Mouse (Mus musculus) liver, embryonic 14.5 days (tissue): Measurements from ENCODE around the gene Olig2. TPM values are rescaled to one million over a fixed set of nuclear protein-coding genes. Genes with fewer than 3 reads are reported as not detected.

Experiments
- ATAC-seq: fragments of 200-750 bp; cut with Nextera tagmentation; 2 replicates; pipeline ENCODE4 v1.8.0; 2017; ENCODE audit warnings: moderate number of reproducible peaks, mild to moderate bottlenecking, moderate library complexity; ENCODE audit not compliant: insufficient read depth
- DNase-seq, 3 experiments: peaks; one replicate each; pipeline ENCODE4 v3.0.0-alpha.2; 2012 to 2013; ENCODE audit warnings: low read depth in 3 of 3, low spot score in 3 of 3
- H3K27ac ChIP-seq: fragments of 300-500 bp; sonication (generic); 2 replicates; pipeline ENCODE4 v1.5.1; 2014; ENCODE audit warnings: moderate library complexity, mild to moderate bottlenecking, control low read depth, inconsistent platforms
- H3K27me3 ChIP-seq: fragments of 300-500 bp; sonication (generic); 2 replicates; pipeline ENCODE4 v1.6.1; 2014; ENCODE audit warnings: mild to moderate bottlenecking, low read length, moderate library complexity; ENCODE audit not compliant: control insufficient read depth, insufficient read depth
- H3K36me3 ChIP-seq: fragments of 300-500 bp; sonication (generic); replicated peaks from 2 replicates; pipeline ENCODE4 v1.6.1; 2014; ENCODE audit warnings: low read depth; ENCODE audit not compliant: control insufficient read depth, insufficient read depth
- H3K4me1 ChIP-seq, 2 experiments: fragments of 200-500 bp in 1 of 2; fragments of 300-500 bp in 1 of 2; sonication (generic) in 1 of 2; replicated peaks; 2 replicates each; pipeline ENCODE4 v1.6.1; 2012 to 2014; ENCODE audit warnings: antibody characterized with exemption in 1 of 2, inconsistent platforms in 1 of 2, low read length in 1 of 2; ENCODE audit not compliant: control insufficient read depth in 2 of 2, insufficient read depth in 2 of 2
- H3K4me2 ChIP-seq: fragments of 300-500 bp; sonication (generic); 2 replicates; pipeline ENCODE4 v1.6.1; 2014; ENCODE audit warnings: low read depth, mild to moderate bottlenecking, control low read depth, moderate library complexity
- H3K4me3 ChIP-seq, 2 experiments: fragments of 200-500 bp in 1 of 2; fragments of 300-500 bp in 1 of 2; sonication (generic) in 1 of 2; 2 replicates each; pipeline ENCODE4 v1.5.1; 2012 to 2014; ENCODE audit warnings: low read depth in 2 of 2, low read length in 2 of 2, mild to moderate bottlenecking in 2 of 2, control low read depth in 1 of 2, inconsistent platforms in 1 of 2, moderate library complexity in 1 of 2; ENCODE audit not compliant: insufficient read depth in 1 of 2
- H3K9ac ChIP-seq: fragments of 300-500 bp; sonication (generic); replicated peaks from 2 replicates; pipeline ENCODE4 v1.6.1; 2014; ENCODE audit warnings: mild to moderate bottlenecking, control low read depth, moderate library complexity
- H3K9me3 ChIP-seq: fragments of 300-500 bp; sonication (generic); 2 replicates; pipeline ENCODE4 v1.6.1; 2016; ENCODE audit warnings: low read length, mixed read lengths; ENCODE audit not compliant: control insufficient read depth
- CTCF ChIP-seq: IDR thresholded peaks from 2 replicates; pipeline ENCODE4 v1.5.1; 2016; ENCODE audit warnings: antibody characterized with exemption, low read depth, control low read depth
- EP300 ChIP-seq: IDR thresholded peaks from 2 replicates; pipeline ENCODE4 v1.6.1; 2016; ENCODE audit warnings: antibody characterized with exemption, low read depth
- WGBS: fragments of 180-500 bp; shearing (Covaris S2); extraction: QIAGEN DNeasy Blood & Tissue Kit; methylation state at CpG from one replicate; pipeline ENCODE4 v1.1.7; 2014; ENCODE audit not compliant: insufficient replicate concordance; 5-methylcytosine and 5-hydroxymethylcytosine counted together
- polyA plus RNA-seq, 2 experiments: library from polyadenylated mRNA; depleted of rRNA in 1 of 2; stranded (reverse) in 1 of 2; unstranded in 1 of 2; fragments of >200 nt; fragmentation: Nextera tagmentation in 1 of 2; extraction: Ambion mirVana in 1 of 2; gene quantifications; 2 replicates each; pipeline versions ENCODE4 v1.2.1 to v1.2.3; 2012 to 2014

The Olig2 gene
- polyA plus RNA-seq, 2 experiments = not detected

DNA sequence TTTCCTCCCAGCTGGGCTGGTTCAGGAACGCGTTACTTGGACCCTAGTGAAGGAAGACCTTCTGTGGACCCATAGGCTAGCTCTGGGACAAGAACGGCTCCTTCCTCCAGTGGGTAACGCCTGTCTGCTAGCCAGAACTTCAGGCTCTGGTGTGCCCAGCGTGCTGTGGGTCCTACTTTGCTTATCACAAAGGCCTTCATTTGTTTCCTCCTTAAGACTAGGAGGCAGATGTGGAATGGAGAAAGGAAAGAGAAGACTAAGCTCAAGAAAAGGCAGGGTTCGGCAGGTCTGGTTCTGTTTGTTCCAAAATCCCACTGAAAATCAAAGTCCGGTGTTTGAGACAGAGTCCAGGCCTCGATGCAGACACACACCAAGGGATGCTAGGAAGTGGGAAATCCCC, 4.4 kb downstream of the Olig2 start:
- Histone ChIP-seq H3K9me3 (no peaks in the 10 kb centered on the region), H3K4me2 (no peak overlapping the region), H3K4me3 (no peak overlapping the region), H3K4me1 (no peaks in the 10 kb centered on the region), H3K27ac (no peak overlapping the region), H3K27me3 (peaks cover 98% of the 10 kb centered on the region), H3K36me3 (no peaks in the 10 kb centered on the region), H3K9ac (no peak overlapping the region)
- WGBS = 14% methylated on average over 8 of the region's 8 CpGs
- DNase-seq (no peak), ATAC-seq (no peak)
- no peak for TF ChIP-seq EP300
- no peak for TF ChIP-seq CTCF

DNA sequence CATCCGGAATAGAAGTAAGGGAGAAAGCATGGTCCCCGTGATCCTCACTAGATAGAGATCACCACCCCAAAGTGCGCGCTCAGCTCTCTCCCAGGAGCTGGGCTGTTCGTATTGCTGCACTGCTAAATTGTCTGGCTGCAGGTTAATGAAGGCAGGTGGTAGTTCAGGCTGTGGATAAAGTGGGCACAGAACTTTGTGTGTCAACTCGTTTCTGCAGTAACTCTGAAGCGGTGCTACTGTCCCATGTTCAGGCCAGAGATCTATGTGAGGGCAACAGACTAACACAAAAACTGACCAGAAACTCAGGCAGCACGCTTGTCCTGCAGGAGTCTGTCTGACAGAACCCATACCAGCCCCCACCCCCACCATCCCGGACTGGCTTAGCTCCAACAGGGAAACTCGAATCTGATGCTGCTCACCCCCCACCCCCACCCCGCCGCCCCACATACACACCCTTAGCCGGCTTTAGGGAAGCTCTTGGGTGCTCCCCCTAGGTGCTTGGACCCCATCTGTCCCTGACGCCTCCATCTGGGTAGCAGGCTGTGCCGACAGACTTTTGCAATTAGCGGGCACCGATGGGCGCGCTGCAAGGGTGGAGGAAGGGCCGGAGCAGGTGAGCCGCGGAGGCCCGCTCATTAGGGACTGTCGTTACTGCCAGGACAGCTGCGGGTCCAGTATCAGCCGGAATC, 6.7 kb downstream of the Olig2 start:
- no peak for ATAC-seq
- no peak overlapping the region for H3K27ac ChIP-seq
- no peak for TF ChIP-seq EP300
- no peak overlapping the region for H3K4me2 ChIP-seq
- no peaks in the 10 kb centered on the region for H3K9me3 ChIP-seq
- no peak overlapping the region for H3K4me3 ChIP-seq
- WGBS = 4% methylated on average over 26 of the region's 26 CpGs
- H3K27me3 ChIP-seq = peaks cover 82% of the 10 kb centered on the region
- no peak for DNase-seq
- no peaks in the 10 kb centered on the region for H3K36me3 ChIP-seq
- H3K4me1 ChIP-seq = no peaks in the 10 kb centered on the region
- H3K9ac ChIP-seq = no peak overlapping the region

DNA sequence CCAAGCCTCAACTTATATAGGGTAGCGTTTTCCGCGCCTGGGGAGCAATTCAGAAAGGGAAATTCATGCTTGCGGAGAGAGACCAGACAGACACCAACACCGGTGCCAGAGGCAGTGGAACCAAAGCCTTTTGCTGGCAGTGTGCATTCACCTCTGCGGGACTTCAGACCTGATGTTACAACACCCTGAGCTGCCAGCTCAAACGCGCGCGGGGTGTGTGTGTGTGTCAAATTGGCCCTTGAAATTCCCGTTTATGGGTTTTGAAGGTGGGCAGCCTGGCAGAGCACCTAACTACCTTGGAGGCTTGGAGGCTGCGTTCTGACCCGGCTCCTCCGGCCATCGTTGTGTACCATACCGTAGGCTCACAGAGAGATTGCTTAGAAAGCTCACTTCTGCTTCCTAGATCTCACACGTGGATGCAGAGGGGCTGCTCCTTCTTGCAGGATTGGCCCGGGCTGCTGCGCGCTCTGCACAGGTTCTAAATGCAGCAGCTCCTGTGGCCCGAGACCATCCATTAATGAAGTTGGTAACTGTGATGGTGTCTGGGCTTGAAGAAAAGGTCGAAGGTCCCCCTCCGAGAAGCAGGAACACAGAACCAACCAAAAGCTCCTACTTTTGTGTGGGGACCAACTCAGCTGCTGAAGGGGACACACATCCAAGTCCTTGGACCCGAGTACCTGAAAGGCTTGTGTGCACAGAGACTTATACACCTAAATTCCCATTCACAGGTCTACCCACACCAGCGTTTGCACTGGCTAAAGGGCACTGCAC, 7.4 kb downstream of the Olig2 start:
- H3K27ac ChIP-seq = no peak overlapping the region
- H3K4me1 ChIP-seq = no peaks in the 10 kb centered on the region
- ATAC-seq = no peak
- 9% methylated on average over 25 of the region's 25 CpGs for WGBS
- no peak overlapping the region for H3K9ac ChIP-seq
- H3K4me3 ChIP-seq = no peak overlapping the region
- H3K36me3 ChIP-seq = no peaks in the 10 kb centered on the region
- DNase-seq = no peak
- TF ChIP-seq EP300 = no peak
- no peak for TF ChIP-seq CTCF
- no peaks in the 10 kb centered on the region for H3K9me3 ChIP-seq
- H3K27me3 ChIP-seq = peaks cover 75% of the 10 kb centered on the region
- no peak overlapping the region for H3K4me2 ChIP-seq

DNA sequence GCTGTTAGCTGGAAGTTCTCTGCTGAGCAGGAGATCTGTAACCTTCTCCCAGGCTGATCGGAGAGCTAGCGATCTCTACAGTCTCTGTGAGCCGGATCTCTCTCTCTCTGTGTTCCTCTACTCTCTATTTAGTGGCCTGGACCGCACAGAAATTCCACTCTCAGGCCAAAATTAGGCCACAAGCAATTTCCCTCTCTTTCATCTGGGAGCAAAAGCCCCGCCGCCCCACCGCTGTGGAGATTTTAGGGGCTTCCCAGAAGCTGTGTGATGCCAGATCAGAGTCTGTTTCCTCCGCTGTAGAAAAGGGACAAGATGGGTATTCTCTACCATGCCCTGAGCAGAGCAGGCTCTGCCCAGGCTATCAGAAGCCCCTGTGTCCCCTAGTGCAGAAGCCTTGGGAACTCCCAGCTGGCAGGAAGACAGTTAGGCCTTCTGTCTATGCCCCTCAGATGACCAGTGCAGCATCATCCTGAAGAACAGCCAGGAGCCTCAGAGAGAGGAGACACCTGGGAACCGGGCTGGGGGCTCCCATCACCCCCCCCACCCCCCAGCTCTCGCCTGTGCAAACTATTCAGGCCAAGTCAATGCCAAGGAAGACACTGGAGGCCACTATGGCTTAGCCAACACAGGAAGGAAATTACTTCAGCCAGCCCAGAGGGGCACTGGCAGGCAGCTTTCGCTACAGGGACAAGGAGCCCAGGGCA, 8.1 kb downstream of the Olig2 start:
- WGBS = 17% methylated on average over 11 of the region's 11 CpGs
- no peak overlapping the region for H3K4me2 ChIP-seq
- H3K4me1 ChIP-seq = no peaks in the 10 kb centered on the region
- H3K9me3 ChIP-seq = no peaks in the 10 kb centered on the region
- no peak overlapping the region for H3K27ac ChIP-seq
- no peaks in the 10 kb centered on the region for H3K36me3 ChIP-seq
- no peak for ATAC-seq
- DNase-seq = no peak
- H3K27me3 ChIP-seq = peaks cover 68% of the 10 kb centered on the region
- TF ChIP-seq EP300 (no peak), CTCF (no peak)
- H3K9ac ChIP-seq = no peak overlapping the region
- H3K4me3 ChIP-seq = no peak overlapping the region

DNA sequence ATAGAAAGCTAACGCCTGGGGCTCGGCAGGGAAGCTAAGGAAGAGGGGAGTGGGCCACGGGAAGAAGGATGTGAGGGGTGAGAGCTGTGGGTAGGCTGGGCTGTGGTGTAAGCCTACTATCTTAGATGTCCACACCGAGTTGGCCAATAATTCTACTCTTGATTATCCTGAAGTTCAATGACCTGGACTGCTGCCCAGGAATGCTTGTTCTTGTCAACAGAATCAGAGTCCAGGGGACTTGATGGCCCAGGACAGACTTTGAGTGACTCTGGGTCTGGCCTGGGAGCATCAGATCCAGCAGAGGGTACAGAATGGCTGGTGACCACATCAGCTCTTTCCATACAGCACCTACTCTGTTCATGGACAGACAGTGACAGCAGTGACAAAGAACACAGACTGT, 13.8 kb downstream of the Olig2 start:
- ATAC-seq = 0 out of 2 replicates have a peak, but pooled peaks have one; percentile 15
- H3K27me3 ChIP-seq = peaks cover 13% of the 10 kb centered on the region

More for the DNA sequence above, 13.8 kb downstream of the Olig2 start:
- no peak overlapping the region for H3K4me2 ChIP-seq
- no peaks in the 10 kb centered on the region for H3K36me3 ChIP-seq
- H3K4me3 ChIP-seq = no peak overlapping the region
- H3K4me1 ChIP-seq = no peaks in the 10 kb centered on the region
- peak; percentile 7 to 13 (median 10) for DNase-seq
- no peak overlapping the region for H3K27ac ChIP-seq
- TF ChIP-seq CTCF (no peak), EP300 (no peak)
- no peak overlapping the region for H3K9ac ChIP-seq
- WGBS = 6% methylated on average over 4 of the region's 4 CpGs
- no peaks in the 10 kb centered on the region for H3K9me3 ChIP-seq
